In the genomic region with DNA sequence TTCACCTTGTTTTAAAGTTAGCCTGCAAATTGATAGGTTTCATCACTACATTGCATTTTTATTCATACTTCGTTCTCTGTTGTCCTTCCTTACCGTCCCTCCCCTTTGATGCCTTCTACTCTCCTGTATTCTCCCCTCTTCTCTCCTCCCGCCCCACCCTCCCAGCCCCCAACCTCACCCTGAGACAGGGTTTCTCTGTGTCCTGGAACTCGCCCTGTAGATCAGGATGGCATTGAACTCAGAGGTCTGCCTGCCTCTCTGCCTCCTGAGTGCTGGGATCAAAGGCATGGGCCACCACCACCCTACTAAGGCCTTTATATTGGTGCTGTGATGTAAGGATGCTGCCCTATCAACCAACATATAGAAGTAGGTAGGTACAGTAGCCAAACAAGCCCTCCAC, we compare ENCODE assay signal across 8 mouse cellular contexts. TPM values are rescaled to one million over a fixed set of nuclear protein-coding genes. Genes with fewer than 3 reads are reported as not detected.
DNase-seq lines count a peak whose midpoint lies in the region; ATAC-seq lines count a peak whose summit lies in the region.

No protein-coding gene starts in this region.

- intact Hi-C loops in heart, postnatal 25 days (cut with DNase I), result no loop called here

- no peaks in the 10 kb centered on the region for H3K27me3 ChIP-seq in heart, embryonic 11.5 days (ENCODE audit: control insufficient read depth, insufficient read depth, low read length)
- no peaks in the 10 kb centered on the region for H3K27me3 ChIP-seq in embryonic facial prominence, embryonic 10.5 days (replicated peaks; ENCODE audit: low read depth, poor library complexity, severe bottlenecking)
- no peaks in the 10 kb centered on the region for H3K27me3 ChIP-seq in hindbrain, embryonic 16.5 days (replicated peaks; ENCODE audit: control insufficient read depth, insufficient read depth, low read length)
- no peaks in the 10 kb centered on the region for H3K27me3 ChIP-seq in midbrain, embryonic 13.5 days

- no peak for DNase-seq in heart, postnatal 25 days (ENCODE audit: low spot score)
- no peak for DNase-seq in embryonic facial prominence, embryonic 10.5 days (ENCODE audit: low spot score)
- no peak for DNase-seq in urinary bladder, postnatal 4 days (ENCODE audit: low spot score in 2 of 2)
- DNase-seq in kidney, postnatal 14 days, result no peak

- no peak overlapping the region for H3K27ac ChIP-seq in heart, embryonic 11.5 days (ENCODE audit: low read depth, low read length)
- peak overlapping the region; percentile 85; the same call in 1 of the 2 replicates for H3K27ac ChIP-seq in embryonic facial prominence, embryonic 10.5 days (replicated peaks)
- no peak overlapping the region for H3K27ac ChIP-seq in hindbrain, embryonic 16.5 days (ENCODE audit: low read depth, low read length)
- no peak overlapping the region for H3K27ac ChIP-seq in midbrain, embryonic 13.5 days

- H3K4me3 ChIP-seq in heart, embryonic 11.5 days (ENCODE audit: low read depth, low read length), result peak overlapping the region; percentile 63
- H3K4me3 ChIP-seq in embryonic facial prominence, embryonic 10.5 days, result peak overlapping the region; percentile 77
- peak overlapping the region; percentile 68 for H3K4me3 ChIP-seq in hindbrain, embryonic 16.5 days (ENCODE audit: low read length)
- H3K4me3 ChIP-seq in midbrain, embryonic 13.5 days (replicated peaks), result peak overlapping the region; percentile 53

- peak overlapping the region; percentile 96 for H3K4me2 ChIP-seq in heart, embryonic 11.5 days
- H3K4me2 ChIP-seq in hindbrain, embryonic 16.5 days (ENCODE audit: low read length), result peak overlapping the region; percentile 88
- H3K4me2 ChIP-seq in midbrain, embryonic 13.5 days (replicated peaks), result peak overlapping the region; percentile 65

- peak overlapping the region; percentile 79; the same call in 1 of the 2 replicates for H3K9ac ChIP-seq in heart, embryonic 11.5 days (ENCODE audit: low read depth, low read length)
- no peak overlapping the region for H3K9ac ChIP-seq in hindbrain, embryonic 16.5 days (ENCODE audit: low read depth, low read length)
- H3K9ac ChIP-seq in midbrain, embryonic 13.5 days (replicated peaks), result no peak overlapping the region

- H3K9me3 ChIP-seq in heart, embryonic 11.5 days (replicated peaks; ENCODE audit: control insufficient read depth, low read length), result no peaks in the 10 kb centered on the region
- no peaks in the 10 kb centered on the region for H3K9me3 ChIP-seq in embryonic facial prominence, embryonic 10.5 days
- H3K9me3 ChIP-seq in hindbrain, embryonic 16.5 days (ENCODE audit: control insufficient read depth, low read length), result no peaks in the 10 kb centered on the region
- H3K9me3 ChIP-seq in midbrain, embryonic 13.5 days, result no peaks in the 10 kb centered on the region

- 34% methylated on average over 4 of the region's 4 CpGs for WGBS in heart, embryonic 11.5 days (ENCODE audit: insufficient replicate concordance)
- 38% methylated on average over 4 of the region's 4 CpGs for WGBS in embryonic facial prominence, embryonic 10.5 days
- 32% methylated on average over 4 of the region's 4 CpGs for WGBS in hindbrain, embryonic 16.5 days
- 34% methylated on average over 4 of the region's 4 CpGs for WGBS in midbrain, embryonic 13.5 days

- no peak for ATAC-seq in heart, embryonic 11.5 days (replicated peaks; ENCODE audit: insufficient number of reproducible peaks, low FRiP score, low TSS enrichment)
- ATAC-seq in hindbrain, embryonic 16.5 days, result 0 out of 2 replicates have a peak, but pooled peaks have one; percentile 35
- peak; percentile 24; the same call in 1 of the 2 replicates for ATAC-seq in midbrain, embryonic 13.5 days
- ATAC-seq in monocyte, adult 5-6 weeks (replicated peaks; ENCODE audit: insufficient number of reproducible peaks, low FRiP score, low TSS enrichment, poor library complexity, severe bottlenecking), result no peak

- no peaks in the 10 kb centered on the region; the same call in 1 of the 2 replicates for H3K4me1 ChIP-seq in heart, embryonic 11.5 days (ENCODE audit: control insufficient read depth, insufficient read depth, low read length)
- peaks cover 14% of the 10 kb centered on the region; the same call in 1 of the 2 replicates for H3K4me1 ChIP-seq in embryonic facial prominence, embryonic 10.5 days
- H3K4me1 ChIP-seq in hindbrain, embryonic 16.5 days (ENCODE audit: control insufficient read depth, insufficient read depth, low read depth, low read length), result no peaks in the 10 kb centered on the region; the same call in 1 of the 2 replicates
- H3K4me1 ChIP-seq in midbrain, embryonic 13.5 days (replicated peaks), result 0 out of 2 replicates have a peak, but pooled peaks cover 7% of the 10 kb centered on the region

- no peaks in the 10 kb centered on the region for H3K36me3 ChIP-seq in heart, embryonic 11.5 days (ENCODE audit: control insufficient read depth, insufficient read depth, low read length)
- H3K36me3 ChIP-seq in embryonic facial prominence, embryonic 10.5 days (replicated peaks), result no peaks in the 10 kb centered on the region
- H3K36me3 ChIP-seq in hindbrain, embryonic 16.5 days (ENCODE audit: control insufficient read depth, insufficient read depth, low read length), result no peaks in the 10 kb centered on the region
- no peaks in the 10 kb centered on the region for H3K36me3 ChIP-seq in midbrain, embryonic 13.5 days

RNA-seq across cellular contexts. Expression of gene Dhtkd1, which starts 0.5 kb away (rescaled TPM):
- polyA plus RNA-seq in heart, embryonic 11.5 days (2014; fragmentation: Nextera tagmentation; extraction: Ambion mirVana), result 1.6 and 1.9 TPM in 2 replicates
- 1 to 10 TPM; 5.1 to 5.5 TPM for total RNA-seq in heart, postnatal 25 days (2021)
- polyA plus RNA-seq in embryonic facial prominence, embryonic 10.5 days (2016; fragmentation: Nextera tagmentation; extraction: Ambion mirVana), result 6.5 and 7.3 TPM in 2 replicates
- 6.1 and 6.7 TPM in 2 replicates for polyA plus RNA-seq in hindbrain, embryonic 16.5 days (2015; fragmentation: Nextera tagmentation; extraction: Ambion mirVana)
- 6.0 and 6.8 TPM in 2 replicates for polyA plus RNA-seq in midbrain, embryonic 13.5 days (2015; fragmentation: Nextera tagmentation; extraction: Ambion mirVana)
- not detected in 3 replicates for total RNA-seq in monocyte, adult 5-6 weeks (2017)

RNA-seq across cellular contexts. Expression of gene Upf2, which starts 8.2 kb away (rescaled TPM):
- polyA plus RNA-seq in heart, embryonic 11.5 days (2014; fragmentation: Nextera tagmentation; extraction: Ambion mirVana), result 8.8 and 9.2 TPM in 2 replicates
- 10 to 100 TPM; 12.9 to 14.3 TPM for total RNA-seq in heart, postnatal 25 days (2021)
- polyA plus RNA-seq in embryonic facial prominence, embryonic 10.5 days (2016; fragmentation: Nextera tagmentation; extraction: Ambion mirVana), result 10.6 and 11.8 TPM in 2 replicates
- 6.4 and 7.8 TPM in 2 replicates for polyA plus RNA-seq in hindbrain, embryonic 16.5 days (2015; fragmentation: Nextera tagmentation; extraction: Ambion mirVana)
- polyA plus RNA-seq in midbrain, embryonic 13.5 days (2015; fragmentation: Nextera tagmentation; extraction: Ambion mirVana), result 10.4 and 10.7 TPM in 2 replicates
- 22.8 to 45.3 TPM (median 26.3 TPM) in 3 replicates for total RNA-seq in monocyte, adult 5-6 weeks (2017)

RNA-seq across cellular contexts. Expression of gene Sec61a2, which starts 47.8 kb away (rescaled TPM):
- 55.1 and 60.3 TPM in 2 replicates for polyA plus RNA-seq in heart, embryonic 11.5 days (2014; fragmentation: Nextera tagmentation; extraction: Ambion mirVana)
- 10 to 100 TPM; 13.9 to 14.1 TPM for total RNA-seq in heart, postnatal 25 days (2021)
- 86.0 and 88.9 TPM in 2 replicates for polyA plus RNA-seq in embryonic facial prominence, embryonic 10.5 days (2016; fragmentation: Nextera tagmentation; extraction: Ambion mirVana)
- polyA plus RNA-seq in hindbrain, embryonic 16.5 days (2015; fragmentation: Nextera tagmentation; extraction: Ambion mirVana), result 121 and 122 TPM in 2 replicates
- 90.7 and 100 TPM in 2 replicates for polyA plus RNA-seq in midbrain, embryonic 13.5 days (2015; fragmentation: Nextera tagmentation; extraction: Ambion mirVana)
- total RNA-seq in monocyte, adult 5-6 weeks (2017), result 19.5 to 23.4 TPM (median 20.7 TPM) in 3 replicates

Comparison
In these comparisons a context has a peak if more than half of its experiments do, and no peak if none do; other contexts are left out.
1. ATAC-seq: peak in hindbrain, embryonic 16.5 days (single experiment) and midbrain, embryonic 13.5 days (single experiment); none in heart, embryonic 11.5 days (single experiment) and monocyte, adult 5-6 weeks (single experiment).
2. Peak in every context shown above with its lines, with median percentiles within 50 percentile points of each other: H3K4me2 ChIP-seq and H3K4me3 ChIP-seq.